Mouse (Mus musculus) bone marrow macrophage, adult 2 months (primary cell): Measurements from ENCODE around the gene Cyren.

Source experiments
- CTCF ChIP-seq: IDR thresholded peaks from 2 replicates; pipeline ENCODE4 v1.5.1; 2012; ENCODE audit warnings: low read depth, mild to moderate bottlenecking, low read length, moderate library complexity
- POLR2A ChIP-seq: IDR thresholded peaks from 2 replicates; pipeline ENCODE4 v1.6.1; 2012; ENCODE audit warnings: mild to moderate bottlenecking, low read depth, low read length, borderline replicate concordance

DNA sequence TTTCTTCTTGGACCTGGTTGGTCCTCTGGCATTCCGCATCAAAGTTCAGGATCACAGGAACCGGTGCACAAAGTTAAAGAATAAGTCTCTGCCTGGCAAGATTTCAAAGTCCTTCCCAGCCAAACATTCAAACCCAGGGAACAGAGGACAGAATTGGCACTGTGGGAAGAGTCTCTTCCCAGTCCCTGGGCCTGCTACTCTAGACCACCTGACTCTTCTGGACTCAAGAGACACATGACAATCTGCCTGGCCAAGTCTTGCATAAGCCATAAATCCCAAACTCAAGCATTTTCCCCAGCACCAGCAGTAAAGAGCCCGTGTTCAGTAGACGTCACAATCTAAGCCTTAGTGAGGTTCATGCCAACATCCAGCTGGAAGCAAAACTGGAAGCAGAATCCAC, 28.8 kb upstream of the Cyren start:
- TF ChIP-seq CTCF (no peak), POLR2A (no peak)
